Mouse (Mus musculus) liver (tissue): Measurements from ENCODE around the gene Nup210l.
"Not testable (repeated sequence)": the region's sequence is repeated elsewhere in the genome, so short reads cannot be mapped to it uniquely, and the experiment has no call there.

Experiments used
- DNase-seq: peaks from one replicate; pipeline ENCODE4 v3.0.0-alpha.2; 2020; ENCODE audit warnings: mixed read lengths

Gene Nup210l

GRCm38 (mm10) chr3:90097928-90098327 is 6.0 kb upstream of the Nup210l start:
- no peak for DNase-seq

DNA sequence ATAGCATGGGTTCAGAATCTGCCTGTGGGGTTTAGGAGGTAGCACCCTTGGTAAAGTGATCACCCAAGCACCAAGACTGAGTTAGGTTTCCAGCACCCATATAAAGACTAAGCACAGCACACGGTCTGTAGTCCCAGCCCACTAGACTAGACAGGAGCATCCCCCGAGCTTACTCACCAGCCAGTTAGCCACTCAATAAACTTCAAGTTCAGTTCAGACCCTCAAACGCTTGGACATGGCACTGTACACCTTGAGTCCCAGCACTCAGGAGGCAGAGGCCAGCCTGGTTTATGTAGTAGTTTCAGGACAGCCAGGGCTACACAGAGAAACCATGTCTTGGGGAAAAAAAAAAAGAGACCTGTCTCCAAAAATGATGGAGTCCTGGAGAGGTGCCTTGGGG is 2.9 kb upstream of the Nup210l start:
- no peak for DNase-seq

- no peak for DNase-seq
Observed at GRCm38 (mm10) chr3:90101673-90102072, 2.3 kb upstream of the Nup210l start.

- no peak for DNase-seq
Observed at GRCm38 (mm10) chr3:90102239-90102638, 1.7 kb upstream of the Nup210l start.

DNA sequence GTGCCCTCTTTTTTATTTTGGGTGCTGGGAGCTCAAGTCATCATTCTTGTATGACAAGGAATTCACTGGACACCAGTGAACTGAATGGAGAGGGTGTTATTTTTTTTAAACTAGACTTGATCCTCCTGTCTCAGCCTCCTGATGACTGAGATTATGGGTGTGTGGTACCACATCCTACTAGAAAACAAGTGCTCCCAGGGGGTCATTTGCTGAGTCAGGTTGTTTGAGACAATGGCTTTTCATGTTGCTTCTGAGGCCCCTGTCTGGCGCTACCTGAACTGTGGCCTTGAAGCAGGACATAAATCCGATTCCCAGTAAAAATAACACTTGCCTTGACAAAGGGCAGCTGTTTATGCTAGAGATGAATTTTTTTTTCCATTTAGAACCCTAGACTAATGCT is 756 bp upstream of the Nup210l start:
- no peak for DNase-seq

DNA sequence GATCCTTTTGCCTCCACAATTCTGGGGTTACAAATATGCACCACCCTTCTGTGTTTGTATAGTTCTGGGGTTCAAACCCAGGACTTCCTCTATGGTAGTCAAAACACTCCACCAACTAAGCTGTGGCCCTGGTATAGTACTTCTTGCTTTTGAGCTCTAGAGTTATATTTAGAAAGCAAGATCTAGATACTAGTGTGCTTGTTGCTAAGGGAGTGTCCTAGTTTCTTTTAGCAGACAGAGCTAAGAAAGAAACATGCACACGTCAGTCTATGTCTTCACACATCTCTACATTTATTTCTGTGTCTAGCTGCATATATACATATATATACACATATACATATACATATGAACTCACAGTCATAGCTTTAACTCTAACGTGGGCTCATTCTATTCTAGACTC is 7.8 kb downstream of the Nup210l start:
- no peak for DNase-seq

- DNase-seq = no peak
Observed at GRCm38 (mm10) chr3:90114342-90114741, 10.4 kb downstream of the Nup210l start.

GRCm38 (mm10) chr3:90115526-90115925 is 11.6 kb downstream of the Nup210l start:
- no peak for DNase-seq

GRCm38 (mm10) chr3:90118132-90118790 is 14.3 kb downstream of the Nup210l start:
- no peak for DNase-seq

DNA sequence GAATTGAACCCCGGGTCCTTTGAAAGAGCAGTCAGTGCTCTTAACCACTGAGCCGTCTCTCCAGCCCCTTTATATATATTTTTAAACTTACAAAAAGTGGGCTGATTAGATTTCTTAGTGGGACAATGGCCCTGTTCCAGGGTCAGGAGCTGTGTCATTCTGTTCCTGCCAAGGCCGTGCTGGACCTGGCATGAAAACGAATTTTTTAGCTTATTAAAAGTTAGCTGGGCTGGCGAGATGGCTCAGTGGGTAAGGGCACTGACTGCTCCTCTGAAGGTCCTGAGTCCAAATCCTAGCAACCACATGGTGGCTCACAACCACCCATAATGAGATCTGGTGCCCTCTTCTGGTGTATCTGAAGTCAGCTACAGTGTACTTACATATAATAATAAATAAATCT is 18.1 kb downstream of the Nup210l start:
- not testable (repeated sequence) for DNase-seq

GRCm38 (mm10) chr3:90125710-90126109 is 21.8 kb downstream of the Nup210l start:
- DNase-seq = no peak

DNA sequence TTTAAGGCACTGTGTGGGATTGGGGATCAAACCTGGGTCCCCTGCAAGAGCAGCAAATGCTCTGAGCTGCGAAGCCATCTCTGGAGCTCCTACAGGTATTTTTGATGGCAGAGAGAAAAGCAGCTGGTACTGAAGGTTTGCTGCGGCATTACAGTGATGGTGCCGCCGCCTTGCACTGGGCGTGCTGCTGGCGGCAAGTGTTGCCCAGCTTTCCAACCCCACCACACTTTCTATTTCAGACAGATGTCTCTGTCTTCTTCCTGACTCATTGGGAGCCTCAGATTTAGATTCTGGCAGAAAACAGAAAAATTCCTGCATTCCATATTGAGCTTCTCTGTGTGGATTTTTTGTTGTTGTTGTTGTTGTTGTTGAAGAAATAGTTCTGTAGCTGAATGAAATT is 23.9 kb downstream of the Nup210l start:
- no peak for DNase-seq

GRCm38 (mm10) chr3:90132745-90133144 is 28.8 kb downstream of the Nup210l start:
- DNase-seq = no peak

DNA sequence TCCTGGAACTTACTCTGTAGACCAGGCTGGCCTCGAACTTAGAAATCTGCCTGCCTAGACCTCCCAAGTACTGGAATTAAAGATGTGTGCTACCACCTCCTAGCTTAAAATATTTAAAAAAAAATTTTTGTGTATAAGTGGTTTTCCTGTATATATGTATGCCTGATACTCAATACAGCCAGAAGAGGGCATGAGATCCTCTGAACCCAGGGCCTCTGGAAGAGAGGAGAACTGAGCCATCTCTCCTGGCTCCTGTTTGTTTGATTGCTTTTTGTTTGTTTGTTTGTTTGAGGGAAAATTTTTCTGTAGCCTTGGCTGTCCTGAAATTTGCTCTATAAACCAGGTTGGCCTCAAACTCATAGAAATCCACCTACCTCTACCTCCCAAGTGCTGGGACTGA is 29.4 kb downstream of the Nup210l start:
- DNase-seq = no peak

- no peak for DNase-seq
Observed at GRCm38 (mm10) chr3:90134483-90134882, 30.6 kb downstream of the Nup210l start.

DNA sequence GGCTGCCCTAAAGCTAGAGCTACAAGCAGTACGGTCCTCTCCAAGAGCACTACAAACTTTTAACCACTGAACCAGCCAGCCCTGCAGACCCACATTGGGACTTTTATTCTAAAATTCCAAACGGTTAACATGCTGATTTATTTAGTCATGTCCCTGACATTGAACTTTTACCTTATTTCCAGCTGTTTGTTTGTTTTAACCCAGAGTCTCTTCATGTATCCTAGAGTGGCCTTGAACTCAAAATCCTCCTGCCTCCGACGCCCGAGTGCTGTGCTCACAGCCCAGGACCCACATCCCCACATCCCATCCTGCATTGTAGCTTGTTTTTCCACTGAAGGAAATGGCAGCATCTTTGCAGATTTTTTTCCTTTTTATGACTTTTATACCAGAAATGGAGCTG is 31.1 kb downstream of the Nup210l start:
- DNase-seq = no peak

- no peak for DNase-seq
Observed at GRCm38 (mm10) chr3:90136660-90137059, 32.7 kb downstream of the Nup210l start.

GRCm38 (mm10) chr3:90137606-90138005 is 33.7 kb downstream of the Nup210l start:
- DNase-seq = no peak

DNA sequence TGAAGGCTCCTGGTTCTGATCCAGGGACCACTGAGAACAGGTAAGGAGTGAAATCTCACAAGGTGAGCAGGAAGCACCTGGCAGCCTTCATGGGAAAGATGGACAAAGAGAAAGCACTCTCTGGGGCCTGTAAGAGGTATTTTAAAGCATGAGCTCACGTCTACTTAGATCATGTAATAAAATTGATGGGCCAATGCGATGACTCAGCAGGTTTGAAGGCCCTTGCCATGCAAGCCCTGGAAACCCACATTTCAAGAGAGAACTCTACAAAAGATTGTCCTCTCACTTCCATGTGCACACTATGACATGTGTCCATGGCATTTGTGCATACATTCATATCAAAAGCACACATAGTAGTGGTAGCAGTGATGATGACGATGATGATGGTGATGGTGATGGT is 36.0 kb downstream of the Nup210l start:
- DNase-seq = no peak

- no peak for DNase-seq
Observed at GRCm38 (mm10) chr3:90145461-90145860, 41.5 kb downstream of the Nup210l start.

GRCm38 (mm10) chr3:90146651-90147050 is 42.7 kb downstream of the Nup210l start:
- DNase-seq = no peak

DNA sequence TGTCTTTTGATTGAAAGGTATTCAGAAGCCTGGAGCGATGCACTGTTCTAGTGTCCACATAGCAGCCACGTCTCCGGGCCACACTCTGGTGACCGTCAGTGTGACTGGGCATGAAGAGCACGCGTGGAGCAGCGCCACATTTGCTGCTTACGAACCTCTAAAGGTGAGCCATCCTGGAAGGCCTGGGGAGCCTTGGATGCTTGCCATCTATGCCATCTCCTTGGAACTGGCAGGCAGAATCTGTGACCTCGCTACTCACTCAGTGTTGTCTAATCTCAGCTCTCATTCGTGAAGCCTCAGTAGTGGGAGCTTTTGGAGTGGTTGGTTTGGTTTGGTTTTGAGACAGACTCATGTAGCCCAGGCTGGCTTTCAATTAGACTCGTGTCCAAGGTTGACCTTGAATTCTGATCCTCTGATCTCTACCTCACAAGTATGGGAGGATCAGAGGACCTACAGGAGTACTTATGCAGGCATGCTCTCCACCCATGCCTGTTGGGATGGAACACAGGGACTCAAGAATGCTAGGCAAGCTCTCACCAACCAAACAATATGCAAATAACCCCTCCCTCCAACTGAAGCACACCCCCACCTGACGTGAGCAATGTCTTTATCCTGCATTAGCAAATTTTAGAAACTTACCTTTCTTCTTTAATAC is 47.3 kb downstream of the Nup210l start:
- DNase-seq = no peak

DNA sequence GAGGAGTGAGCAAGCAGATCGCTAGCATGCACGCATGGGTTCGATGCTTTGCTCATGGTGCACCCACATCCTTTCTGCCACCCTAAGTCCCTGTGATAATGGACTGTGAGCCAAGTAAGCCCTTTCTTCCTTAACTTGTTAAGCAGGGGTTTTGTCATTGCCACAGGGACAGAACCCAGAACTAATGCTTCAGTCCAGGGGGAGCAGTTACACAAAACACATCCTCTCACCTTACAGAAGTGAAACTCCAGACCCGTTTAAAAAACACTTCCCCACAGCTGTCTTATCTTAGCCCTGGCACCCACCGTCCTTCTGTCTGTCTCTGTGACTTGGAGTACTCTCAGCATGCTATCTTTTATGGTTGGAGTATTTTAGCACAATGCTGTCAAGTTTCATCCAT is 52.1 kb downstream of the Nup210l start:
- no peak for DNase-seq

DNA sequence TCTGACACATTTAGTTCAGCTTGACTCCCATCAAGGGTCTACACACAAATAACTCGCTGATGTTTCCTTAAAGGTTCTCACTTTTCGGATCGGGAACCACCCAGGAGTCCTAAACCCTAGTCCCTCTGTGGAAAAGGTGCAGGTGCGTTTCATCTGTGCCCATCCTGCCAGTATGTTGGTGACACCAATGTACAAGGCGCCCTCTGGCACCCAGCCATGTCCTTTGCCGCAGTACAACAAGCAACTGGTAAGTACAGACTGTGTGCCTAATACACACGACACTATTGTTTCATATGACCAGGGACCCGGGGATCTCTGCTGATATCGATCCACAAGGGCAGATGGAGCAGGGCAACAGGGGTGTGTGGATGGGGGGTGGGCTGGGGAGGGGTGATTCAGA is 55.8 kb downstream of the Nup210l start:
- DNase-seq = no peak

- DNase-seq = no peak
Observed at GRCm38 (mm10) chr3:90161541-90161940, 57.6 kb downstream of the Nup210l start.
